Mouse (Mus musculus) ES-Bruce4 (cell line): ENCODE results near the gene Pard3.

Source experiments
- CTCF ChIP-seq: IDR thresholded peaks from one replicate; pipeline ENCODE4 v1.8.1; 2011; ENCODE audit warnings: low read depth, low read length
- POLR2A ChIP-seq: IDR thresholded peaks from one replicate; pipeline ENCODE4 v1.8.1; 2011; ENCODE audit warnings: low read length; ENCODE audit not compliant: insufficient read depth

GRCm38 (mm10) chr8:127091936-127092335 is 28.2 kb downstream of the Pard3 start:
- TF ChIP-seq CTCF = no peak
- TF ChIP-seq POLR2A = no peak
